Mouse (Mus musculus): Measurements from ENCODE around the gene Lrrc7. TPM values are rescaled to one million over a fixed set of nuclear protein-coding genes. Genes with fewer than 3 reads are reported as not detected.

The Lrrc7 gene
- polyA plus RNA-seq, 1 experiment from 2014 or later = 4.4 TPM

GRCm38 (mm10) chr3:158270887-158271286 lies 291.1 kb downstream of the Lrrc7 start:
- Histone ChIP-seq H3K4me1 (ENCODE audit: control insufficient read depth, insufficient read depth, low read length) (no peaks in the 10 kb centered on the region), H3K4me3 (ENCODE audit: low read depth, low read length) (no peak overlapping the region), H3K27me3 (ENCODE audit: control insufficient read depth, insufficient read depth, low read length) (no peaks in the 10 kb centered on the region), H3K27ac (ENCODE audit: low read length) (no peak overlapping the region), H3K9me3 (ENCODE audit: control insufficient read depth, low read depth, low read length) (no peaks in the 10 kb centered on the region), H3K9ac (replicated peaks; ENCODE audit: low read depth, low read length) (no peak overlapping the region), H3K4me2 (replicated peaks; ENCODE audit: low read depth, low read length) (no peak overlapping the region), H3K36me3 (ENCODE audit: control insufficient read depth, insufficient read depth, low read length) (no peaks in the 10 kb centered on the region)
- WGBS = 67% methylated on average over 1 of the region's 1 CpGs
- ATAC-seq (ENCODE audit: insufficient number of reproducible peaks, insufficient read depth, low FRiP score, low read depth) = no peak

- Histone ChIP-seq H3K27me3 (ENCODE audit: control insufficient read depth, insufficient read depth, low read length) (no peaks in the 10 kb centered on the region), H3K9me3 (ENCODE audit: control insufficient read depth, low read depth, low read length) (no peaks in the 10 kb centered on the region), H3K27ac (ENCODE audit: low read length) (no peak overlapping the region), H3K4me1 (ENCODE audit: control insufficient read depth, insufficient read depth, low read length) (no peaks in the 10 kb centered on the region), H3K9ac (replicated peaks; ENCODE audit: low read depth, low read length) (no peak overlapping the region), H3K4me3 (ENCODE audit: low read depth, low read length) (no peak overlapping the region), H3K4me2 (replicated peaks; ENCODE audit: low read depth, low read length) (no peak overlapping the region), H3K36me3 (ENCODE audit: control insufficient read depth, insufficient read depth, low read length) (no peaks in the 10 kb centered on the region)
- ATAC-seq (ENCODE audit: insufficient number of reproducible peaks, insufficient read depth, low FRiP score, low read depth) = no peak
These were observed 309.4 kb downstream of the Lrrc7 start for GRCm38 (mm10) chr3:158252576-158252975.

GRCm38 (mm10) chr3:158247672-158248071 lies 314.3 kb downstream of the Lrrc7 start:
- H3K36me3 ChIP-seq (ENCODE audit: control insufficient read depth, insufficient read depth, low read length) = no peaks in the 10 kb centered on the region
- no peak for ATAC-seq (ENCODE audit: insufficient number of reproducible peaks, insufficient read depth, low FRiP score, low read depth)
- 83% methylated on average over 1 of the region's 1 CpGs for WGBS
- H3K9ac ChIP-seq (replicated peaks; ENCODE audit: low read depth, low read length) = no peak overlapping the region
- H3K27me3 ChIP-seq (ENCODE audit: control insufficient read depth, insufficient read depth, low read length) = no peaks in the 10 kb centered on the region
- H3K27ac ChIP-seq (ENCODE audit: low read length) = no peak overlapping the region
- H3K9me3 ChIP-seq (ENCODE audit: control insufficient read depth, low read depth, low read length) = no peaks in the 10 kb centered on the region
- H3K4me1 ChIP-seq (ENCODE audit: control insufficient read depth, insufficient read depth, low read length) = no peaks in the 10 kb centered on the region
- H3K4me3 ChIP-seq (ENCODE audit: low read depth, low read length) = no peak overlapping the region
- H3K4me2 ChIP-seq (replicated peaks; ENCODE audit: low read depth, low read length) = no peak overlapping the region

GRCm38 (mm10) chr3:158210657-158211056 lies 351.4 kb downstream of the Lrrc7 start:
- Histone ChIP-seq H3K4me1 (ENCODE audit: control insufficient read depth, insufficient read depth, low read length) (no peaks in the 10 kb centered on the region), H3K4me2 (replicated peaks; ENCODE audit: low read depth, low read length) (no peak overlapping the region), H3K4me3 (ENCODE audit: low read depth, low read length) (no peak overlapping the region), H3K36me3 (ENCODE audit: control insufficient read depth, insufficient read depth, low read length) (no peaks in the 10 kb centered on the region), H3K9ac (replicated peaks; ENCODE audit: low read depth, low read length) (no peak overlapping the region), H3K9me3 (ENCODE audit: control insufficient read depth, low read depth, low read length) (no peaks in the 10 kb centered on the region), H3K27ac (ENCODE audit: low read length) (no peak overlapping the region), H3K27me3 (ENCODE audit: control insufficient read depth, insufficient read depth, low read length) (no peaks in the 10 kb centered on the region)
- WGBS = 79% methylated on average over 2 of the region's 2 CpGs
- ATAC-seq (ENCODE audit: insufficient number of reproducible peaks, insufficient read depth, low FRiP score, low read depth) = no peak

- H3K27me3 ChIP-seq (ENCODE audit: control insufficient read depth, insufficient read depth, low read length) = no peaks in the 10 kb centered on the region
- no peak overlapping the region for H3K9ac ChIP-seq (replicated peaks; ENCODE audit: low read depth, low read length)
- no peak overlapping the region for H3K27ac ChIP-seq (ENCODE audit: low read length)
- WGBS = 13% methylated on average over 2 of the region's 2 CpGs
- no peak overlapping the region for H3K4me3 ChIP-seq (ENCODE audit: low read depth, low read length)
- no peaks in the 10 kb centered on the region for H3K9me3 ChIP-seq (ENCODE audit: control insufficient read depth, low read depth, low read length)
- no peak overlapping the region for H3K4me2 ChIP-seq (replicated peaks; ENCODE audit: low read depth, low read length)
- no peaks in the 10 kb centered on the region for H3K4me1 ChIP-seq (ENCODE audit: control insufficient read depth, insufficient read depth, low read length)
- no peak for ATAC-seq (ENCODE audit: insufficient number of reproducible peaks, insufficient read depth, low FRiP score, low read depth)
- H3K36me3 ChIP-seq (ENCODE audit: control insufficient read depth, insufficient read depth, low read length) = no peaks in the 10 kb centered on the region
These were observed 352.0 kb downstream of the Lrrc7 start for GRCm38 (mm10) chr3:158210026-158210425.

- Histone ChIP-seq H3K9me3 (ENCODE audit: control insufficient read depth, low read depth, low read length) (no peaks in the 10 kb centered on the region), H3K4me1 (ENCODE audit: control insufficient read depth, insufficient read depth, low read length) (no peaks in the 10 kb centered on the region), H3K27me3 (ENCODE audit: control insufficient read depth, insufficient read depth, low read length) (no peaks in the 10 kb centered on the region), H3K4me2 (replicated peaks; ENCODE audit: low read depth, low read length) (no peak overlapping the region), H3K36me3 (ENCODE audit: control insufficient read depth, insufficient read depth, low read length) (no peaks in the 10 kb centered on the region), H3K27ac (ENCODE audit: low read length) (no peak overlapping the region), H3K9ac (replicated peaks; ENCODE audit: low read depth, low read length) (no peak overlapping the region), H3K4me3 (ENCODE audit: low read depth, low read length) (no peak overlapping the region)
- ATAC-seq (ENCODE audit: insufficient number of reproducible peaks, insufficient read depth, low FRiP score, low read depth) = no peak
- WGBS = 52% methylated on average over 2 of the region's 2 CpGs
These were observed 354.2 kb downstream of the Lrrc7 start for GRCm38 (mm10) chr3:158207840-158208239.

GRCm38 (mm10) chr3:158202776-158203175 lies 359.2 kb downstream of the Lrrc7 start:
- no peaks in the 10 kb centered on the region for H3K4me1 ChIP-seq (ENCODE audit: control insufficient read depth, insufficient read depth, low read length)
- no peaks in the 10 kb centered on the region for H3K36me3 ChIP-seq (ENCODE audit: control insufficient read depth, insufficient read depth, low read length)
- no peak overlapping the region for H3K4me2 ChIP-seq (replicated peaks; ENCODE audit: low read depth, low read length)
- no peak for ATAC-seq (ENCODE audit: insufficient number of reproducible peaks, insufficient read depth, low FRiP score, low read depth)
- no peak overlapping the region for H3K4me3 ChIP-seq (ENCODE audit: low read depth, low read length)
- H3K27ac ChIP-seq (ENCODE audit: low read length) = no peak overlapping the region
- no peaks in the 10 kb centered on the region for H3K9me3 ChIP-seq (ENCODE audit: control insufficient read depth, low read depth, low read length)
- H3K9ac ChIP-seq (replicated peaks; ENCODE audit: low read depth, low read length) = no peak overlapping the region
- WGBS = 68% methylated on average over 3 of the region's 3 CpGs
- H3K27me3 ChIP-seq (ENCODE audit: control insufficient read depth, insufficient read depth, low read length) = no peaks in the 10 kb centered on the region

- H3K9me3 ChIP-seq (ENCODE audit: control insufficient read depth, low read depth, low read length) = no peaks in the 10 kb centered on the region
- H3K36me3 ChIP-seq (ENCODE audit: control insufficient read depth, insufficient read depth, low read length) = no peaks in the 10 kb centered on the region
- no peak for ATAC-seq (ENCODE audit: insufficient number of reproducible peaks, insufficient read depth, low FRiP score, low read depth)
- H3K4me2 ChIP-seq (replicated peaks; ENCODE audit: low read depth, low read length) = no peak overlapping the region
- no peaks in the 10 kb centered on the region for H3K27me3 ChIP-seq (ENCODE audit: control insufficient read depth, insufficient read depth, low read length)
- H3K4me1 ChIP-seq (ENCODE audit: control insufficient read depth, insufficient read depth, low read length) = no peaks in the 10 kb centered on the region
- no peak overlapping the region for H3K9ac ChIP-seq (replicated peaks; ENCODE audit: low read depth, low read length)
- no peak overlapping the region for H3K4me3 ChIP-seq (ENCODE audit: low read depth, low read length)
- no peak overlapping the region for H3K27ac ChIP-seq (ENCODE audit: low read length)
These were observed 366.6 kb downstream of the Lrrc7 start for GRCm38 (mm10) chr3:158195426-158195825.

- no peaks in the 10 kb centered on the region for H3K27me3 ChIP-seq (ENCODE audit: control insufficient read depth, insufficient read depth, low read length)
- H3K4me1 ChIP-seq (ENCODE audit: control insufficient read depth, insufficient read depth, low read length) = no peaks in the 10 kb centered on the region
- H3K27ac ChIP-seq (ENCODE audit: low read length) = no peak overlapping the region
- no peaks in the 10 kb centered on the region for H3K36me3 ChIP-seq (ENCODE audit: control insufficient read depth, insufficient read depth, low read length)
- 65% methylated on average over 1 of the region's 1 CpGs for WGBS
- no peak overlapping the region for H3K9ac ChIP-seq (replicated peaks; ENCODE audit: low read depth, low read length)
- H3K9me3 ChIP-seq (ENCODE audit: control insufficient read depth, low read depth, low read length) = no peaks in the 10 kb centered on the region
- H3K4me2 ChIP-seq (replicated peaks; ENCODE audit: low read depth, low read length) = no peak overlapping the region
- no peak for ATAC-seq (ENCODE audit: insufficient number of reproducible peaks, insufficient read depth, low FRiP score, low read depth)
- no peak overlapping the region for H3K4me3 ChIP-seq (ENCODE audit: low read depth, low read length)
These were observed 368.8 kb downstream of the Lrrc7 start for GRCm38 (mm10) chr3:158193229-158193628.

Data from stomach, embryonic 14.5 days (tissue).